ENCODE assay signal across 8 mouse cellular contexts in genomic region chr4:128610706-128611105, GRCm38 (mm10). TPM values are rescaled to one million over a fixed set of nuclear protein-coding genes. Genes with fewer than 3 reads are reported as not detected.
A peak's percentile ranks its signal among the peaks of the same experiment; 100 is the strongest.
DNase-seq lines count a peak whose midpoint lies in the region; ATAC-seq and TF ChIP-seq lines count a peak whose summit lies in the region.

No protein-coding gene starts in this region.

- no peak overlapping the region for H3K27ac ChIP-seq in heart, postnatal 0 days (ENCODE audit: low read depth)
- H3K27ac ChIP-seq in midbrain, embryonic 12.5 days (replicated peaks) = no peak overlapping the region

- no peak overlapping the region for H3K9ac ChIP-seq in heart, postnatal 0 days (replicated peaks; ENCODE audit: low read depth, low read length)
- no peak overlapping the region for H3K9ac ChIP-seq in midbrain, embryonic 12.5 days (replicated peaks)

- H3K36me3 ChIP-seq in heart, postnatal 0 days (replicated peaks; ENCODE audit: control insufficient read depth, insufficient read depth, low read length) = no peaks in the 10 kb centered on the region
- no peaks in the 10 kb centered on the region for H3K36me3 ChIP-seq in midbrain, embryonic 12.5 days

- no peak for TF ChIP-seq CTCF in heart, postnatal 0 days (IDR thresholded peaks at IDR 0.05; ENCODE audit: low read depth)

- H3K9me3 ChIP-seq in heart, postnatal 0 days (replicated peaks; ENCODE audit: control insufficient read depth, low read length) = no peaks in the 10 kb centered on the region
- H3K9me3 ChIP-seq in midbrain, embryonic 12.5 days = no peaks in the 10 kb centered on the region

- H3K4me1 ChIP-seq in heart, postnatal 0 days (ENCODE audit: control insufficient read depth, insufficient read depth) = 0 out of 2 replicates have a peak, but pooled peaks cover 8% of the 10 kb centered on the region
- peaks cover 14% of the 10 kb centered on the region for H3K4me1 ChIP-seq in midbrain, embryonic 12.5 days

- peak overlapping the region; percentile 63 for H3K4me3 ChIP-seq in heart, postnatal 0 days (ENCODE audit: low read depth, low read length)
- H3K4me3 ChIP-seq in midbrain, embryonic 12.5 days = peak overlapping the region; percentile 73

- peak overlapping the region; percentile 73 for H3K4me2 ChIP-seq in heart, postnatal 0 days (ENCODE audit: low read depth, low read length)
- peak overlapping the region; percentile 75 for H3K4me2 ChIP-seq in midbrain, embryonic 12.5 days (replicated peaks)

- WGBS in heart, postnatal 0 days = 23% methylated on average over 10 of the region's 10 CpGs
- 27% methylated on average over 10 of the region's 10 CpGs for WGBS in midbrain, embryonic 12.5 days

- ATAC-seq in heart, postnatal 0 days (ENCODE audit: insufficient read depth, low read depth) = no peak
- ATAC-seq in midbrain, embryonic 12.5 days (ENCODE audit: low FRiP score, low read depth) = no peak
- no peak for ATAC-seq in monocyte, adult 5-6 weeks (replicated peaks; ENCODE audit: insufficient number of reproducible peaks, low FRiP score, low TSS enrichment, poor library complexity, severe bottlenecking)

- DNase-seq in kidney, adult 18-20 months = peak; percentile 4
- no peak for DNase-seq in kidney, postnatal 36 days
- DNase-seq in c-Kit-negative CD71-positive TER-119-positive erythroid progenitor cells, embryonic 14.5 days (ENCODE audit: low read depth, low spot score) = peak; percentile 16
- no peak for DNase-seq in heart, postnatal 0 days (ENCODE audit: low spot score)
- no peak for DNase-seq in spleen, postnatal 10 days (ENCODE audit: low spot score in 2 of 2)
- DNase-seq in thymus, postnatal 0 days (ENCODE audit: low spot score) = no peak

- TF ChIP-seq EP300 in heart, postnatal 0 days (IDR thresholded peaks at IDR 0.05; ENCODE audit: low read depth) = no peak

- H3K27me3 ChIP-seq in heart, postnatal 0 days (ENCODE audit: control insufficient read depth, insufficient read depth, low read length) = no peaks in the 10 kb centered on the region
- no peaks in the 10 kb centered on the region for H3K27me3 ChIP-seq in midbrain, embryonic 12.5 days

RNA-seq across cellular contexts. Expression of gene Zscan20, which starts 0.8 kb away (rescaled TPM):
- total RNA-seq in heart, postnatal 0 days (2014; rRNA removed; ENCODE audit: low replicate concordance) = 1.7 and 27.0 TPM in 2 replicates
- 0.86 and 2.1 TPM in 2 replicates for polyA plus RNA-seq in heart, postnatal 0 days (2015; fragmentation: Nextera tagmentation; extraction: Ambion mirVana)
- polyA plus RNA-seq in midbrain, embryonic 12.5 days (2016; fragmentation: Nextera tagmentation; extraction: Ambion mirVana) = 8.0 and 9.2 TPM in 2 replicates
- polyA plus RNA-seq in thymus, postnatal 0 days (2015; fragmentation: Nextera tagmentation; extraction: Ambion mirVana) = 3.1 and 3.6 TPM in 2 replicates
- 3.0 to 8.9 TPM (median 3.5 TPM) in 3 replicates for total RNA-seq in monocyte, adult 5-6 weeks (2017)

RNA-seq across cellular contexts. Expression of gene Tlr12, which starts 7.7 kb away (rescaled TPM):
- total RNA-seq in heart, postnatal 0 days (2014; rRNA removed; ENCODE audit: low replicate concordance) = 0.73 TPM in 1 of 2 replicates, not detected in the other
- 0.14 and 0.23 TPM in 2 replicates for polyA plus RNA-seq in heart, postnatal 0 days (2015; fragmentation: Nextera tagmentation; extraction: Ambion mirVana)
- 0.98 and 1.2 TPM in 2 replicates for polyA plus RNA-seq in midbrain, embryonic 12.5 days (2016; fragmentation: Nextera tagmentation; extraction: Ambion mirVana)
- 11.0 and 13.9 TPM in 2 replicates for polyA plus RNA-seq in thymus, postnatal 0 days (2015; fragmentation: Nextera tagmentation; extraction: Ambion mirVana)
- total RNA-seq in monocyte, adult 5-6 weeks (2017) = 0.48 to 2.4 TPM (median 0.64 TPM) in 3 replicates

RNA-seq across cellular contexts. Expression of gene Phc2, which starts 43.8 kb away (rescaled TPM):
- total RNA-seq in heart, postnatal 0 days (2014; rRNA removed; ENCODE audit: low replicate concordance) = 47.7 and 51.6 TPM in 2 replicates
- 17.5 and 22.0 TPM in 2 replicates for polyA plus RNA-seq in heart, postnatal 0 days (2015; fragmentation: Nextera tagmentation; extraction: Ambion mirVana)
- 133 and 153 TPM in 2 replicates for polyA plus RNA-seq in midbrain, embryonic 12.5 days (2016; fragmentation: Nextera tagmentation; extraction: Ambion mirVana)
- 42.9 and 44.9 TPM in 2 replicates for polyA plus RNA-seq in thymus, postnatal 0 days (2015; fragmentation: Nextera tagmentation; extraction: Ambion mirVana)
- total RNA-seq in monocyte, adult 5-6 weeks (2017) = 15.0 to 31.5 TPM (median 22.9 TPM) in 3 replicates

Comparison
In these comparisons a context has a peak if more than half of its experiments do, and no peak if none do; other contexts are left out.
1. DNase-seq: peak in kidney, adult 18-20 months (single experiment) and c-Kit-negative CD71-positive TER-119-positive erythroid progenitor cells, embryonic 14.5 days (single experiment); none in kidney, postnatal 36 days (0 of 2), heart, postnatal 0 days (single experiment), spleen, postnatal 10 days (0 of 2) and thymus, postnatal 0 days (single experiment).